Mouse (Mus musculus) MEL (cell line): ENCODE data around the gene Ahsa1. TPM values are rescaled to one million over a fixed set of nuclear protein-coding genes. Genes with fewer than 3 reads are reported as not detected.

Experiments
- DNase-seq: peaks from one replicate; pipeline ENCODE4 v3.0.0; 2011; ENCODE audit warnings: low read depth, low spot score
- H3K27ac ChIP-seq: 2 replicates; pipeline ENCODE4 v1.5.1; 2012; ENCODE audit warnings: low read depth, mild to moderate bottlenecking, control low read depth, low read length, moderate library complexity; ENCODE audit not compliant: control insufficient read depth
- H3K27me3 ChIP-seq, 2 experiments: fragments of 150-350 bp in 1 of 2; sonication (generic) in 1 of 2; 2 replicates each; pipeline ENCODE4 v1.6.1; 2012; ENCODE audit warnings: low read length in 2 of 2, mild to moderate bottlenecking in 2 of 2, improper control_type of control experiment in 1 of 2, moderate library complexity in 1 of 2; ENCODE audit not compliant: insufficient read depth in 2 of 2, control insufficient read depth in 1 of 2
- H3K36me3 ChIP-seq, 2 experiments: 2 replicates each; pipeline ENCODE4 v1.6.1; 2012 to 2014; ENCODE audit warnings: low read length in 2 of 2, improper control_type of control experiment in 1 of 2, inconsistent platforms in 1 of 2, mild to moderate bottlenecking in 1 of 2; ENCODE audit not compliant: insufficient read depth in 2 of 2, control insufficient read depth in 1 of 2
- H3K4me1 ChIP-seq, 2 experiments: fragments of 150-350 bp in 1 of 2; sonication (generic) in 1 of 2; 2 replicates each; pipeline ENCODE4 v1.6.1; 2012; ENCODE audit warnings: low read length in 2 of 2, improper control_type of control experiment in 1 of 2, mild to moderate bottlenecking in 1 of 2; ENCODE audit not compliant: insufficient read depth in 2 of 2, control insufficient read depth in 1 of 2
- H3K4me3 ChIP-seq, 2 experiments: fragments of 150-350 bp in 1 of 2; sonication (generic) in 1 of 2; 2 replicates each; pipeline ENCODE4 v1.5.1; 2012; ENCODE audit warnings: low read depth in 2 of 2, low read length in 2 of 2, mild to moderate bottlenecking in 2 of 2, moderate library complexity in 2 of 2, control low read depth in 1 of 2, improper control_type of control experiment in 1 of 2; ENCODE audit not compliant: control insufficient read depth in 1 of 2, insufficient read depth in 1 of 2
- H3K79me2 ChIP-seq: 2 replicates; pipeline ENCODE4 v1.6.1; 2012; ENCODE audit warnings: mild to moderate bottlenecking, low read length, moderate library complexity; ENCODE audit not compliant: control insufficient read depth, poor library complexity, insufficient read depth
- H3K9ac ChIP-seq: 2 replicates; pipeline ENCODE4 v1.6.1; 2012; ENCODE audit warnings: low read depth, mild to moderate bottlenecking, control low read depth, low read length, moderate library complexity; ENCODE audit not compliant: control insufficient read depth, poor library complexity, severe bottlenecking
- H3K9me3 ChIP-seq: fragments of 150-350 bp; sonication (generic); replicated peaks from 2 replicates; pipeline ENCODE4 v1.6.1; 2012; ENCODE audit warnings: mild to moderate bottlenecking, low read length, improper control_type of control experiment, moderate library complexity; ENCODE audit not compliant: insufficient read depth
- CHD2 ChIP-seq: IDR thresholded peaks from 2 replicates; pipeline ENCODE4 v1.6.1; 2011; ENCODE audit warnings: low read length, improper control_type of control experiment
- CTCF ChIP-seq, 3 experiments: IDR thresholded peaks in 2 of 3; conservative IDR thresholded peaks in 1 of 3; 2 replicates each; pipeline ENCODE4 v1.5.1; 2011 to 2012; ENCODE audit warnings: low read length in 3 of 3, low read depth in 2 of 3, mild to moderate bottlenecking in 2 of 3, improper control_type of control experiment in 1 of 3, inconsistent platforms in 1 of 3, mixed read lengths in 1 of 3, moderate library complexity in 1 of 3; ENCODE audit not compliant: control insufficient read depth in 1 of 3, insufficient read depth in 1 of 3, poor library complexity in 1 of 3, severe bottlenecking in 1 of 3
- EP300 ChIP-seq, 2 experiments: IDR thresholded peaks; 2 replicates each; pipeline ENCODE4 v1.6.1; 2011; ENCODE audit warnings: improper control_type of control experiment in 2 of 2, low read length in 2 of 2, low read depth in 1 of 2, mild to moderate bottlenecking in 1 of 2
- ETS1 ChIP-seq: IDR thresholded peaks from 2 replicates; pipeline ENCODE4 v1.6.1; 2012; ENCODE audit warnings: low read depth, mild to moderate bottlenecking, inconsistent platforms, low read length, improper control_type of control experiment, moderate library complexity
- GABPA ChIP-seq: IDR thresholded peaks from 2 replicates; pipeline ENCODE4 v1.6.1; 2012; ENCODE audit warnings: low read depth, mild to moderate bottlenecking, inconsistent platforms, low read length, improper control_type of control experiment, moderate library complexity
- GATA1 ChIP-seq: IDR thresholded peaks from 2 replicates; pipeline ENCODE4 v1.6.1; 2011; ENCODE audit warnings: low read depth, low read length, improper control_type of control experiment
- KAT2A ChIP-seq: conservative IDR thresholded peaks from 2 replicates; pipeline ENCODE4 v1.6.1; 2012; ENCODE audit warnings: low read depth, low read length, improper control_type of control experiment, inconsistent platforms
- MAFK ChIP-seq: IDR thresholded peaks from 2 replicates; pipeline ENCODE4 v1.6.1; 2011; ENCODE audit warnings: low read depth, mild to moderate bottlenecking, low read length, improper control_type of control experiment, borderline replicate concordance
- MXI1 ChIP-seq: IDR thresholded peaks from 2 replicates; pipeline ENCODE4 v1.6.1; 2011; ENCODE audit warnings: mild to moderate bottlenecking, low read depth, low read length, improper control_type of control experiment
- MYC ChIP-seq: IDR thresholded peaks from 2 replicates; pipeline ENCODE4 v1.6.1; 2011; ENCODE audit warnings: low read depth, mild to moderate bottlenecking, low read length, improper control_type of control experiment, moderate library complexity
- POLR2A ChIP-seq, 2 experiments: IDR thresholded peaks; 2 replicates each; pipeline ENCODE4 v1.6.1; 2011 to 2012; ENCODE audit warnings: low read length in 2 of 2, mild to moderate bottlenecking in 2 of 2, control low read depth in 1 of 2, improper control_type of control experiment in 1 of 2, low read depth in 1 of 2, moderate library complexity in 1 of 2; ENCODE audit not compliant: control insufficient read depth in 1 of 2, insufficient read depth in 1 of 2, poor library complexity in 1 of 2
- RCOR1 ChIP-seq: IDR thresholded peaks from 2 replicates; pipeline ENCODE4 v1.6.1; 2012; ENCODE audit warnings: low read depth, mild to moderate bottlenecking, inconsistent platforms, low read length, improper control_type of control experiment
- UBTF ChIP-seq: IDR thresholded peaks from 2 replicates; pipeline ENCODE4 v1.6.1; 2012; ENCODE audit warnings: low read depth, mild to moderate bottlenecking, inconsistent platforms, low read length, improper control_type of control experiment, moderate library complexity, borderline replicate concordance; ENCODE audit not compliant: insufficient read depth
- USF1 ChIP-seq: IDR thresholded peaks from 2 replicates; pipeline ENCODE4 v1.6.1; 2014; ENCODE audit warnings: low read depth, mild to moderate bottlenecking, inconsistent platforms, low read length, improper control_type of control experiment, moderate library complexity
- USF2 ChIP-seq, 2 experiments: IDR thresholded peaks; 2 replicates each; pipeline ENCODE4 v1.6.1; 2011 to 2012; ENCODE audit warnings: improper control_type of control experiment in 2 of 2, low read length in 2 of 2, borderline replicate concordance in 1 of 2, inconsistent platforms in 1 of 2, low read depth in 1 of 2, mild to moderate bottlenecking in 1 of 2; ENCODE audit not compliant: insufficient read depth in 1 of 2
- ZKSCAN1 ChIP-seq: IDR thresholded peaks from 2 replicates; pipeline ENCODE4 v1.6.1; 2012; ENCODE audit warnings: low read depth, mild to moderate bottlenecking, inconsistent platforms, low read length, improper control_type of control experiment, moderate library complexity
- ZMIZ1 ChIP-seq: IDR thresholded peaks from 2 replicates; pipeline ENCODE4 v1.6.1; 2012; ENCODE audit warnings: low read depth, mild to moderate bottlenecking, inconsistent platforms, low read length, improper control_type of control experiment, moderate library complexity
- ZNF384 ChIP-seq: IDR thresholded peaks from 2 replicates; pipeline ENCODE4 v1.6.1; 2012; ENCODE audit warnings: low read depth, mild to moderate bottlenecking, inconsistent platforms, low read length, improper control_type of control experiment
- polyA plus RNA-seq, 2 experiments: library from polyadenylated mRNA; stranded (reverse) in 1 of 2; unstranded in 1 of 2; fragments of >175 nt in 1 of 2; fragments of >200 nt in 1 of 2; gene quantifications; 2 replicates each; pipeline versions ENCODE4 v1.2.1 to v1.2.4; 2012; ENCODE audit warnings: low replicate concordance in 2 of 2, low read depth in 1 of 2; ENCODE audit not compliant: insufficient read length in 2 of 2, insufficient read depth in 1 of 2, missing spikeins in 1 of 2
- total RNA-seq: library from RNA; depleted of rRNA; stranded (reverse); fragments of 300-350 nt; gene quantifications from 2 replicates; pipeline ENCODE4 v1.2.3, GENCODE M21; 2012; rRNA removed

Gene Ahsa1
- total and polyA plus RNA-seq, 3 experiments = 403 to 424 TPM; not detected in 1

GRCm38 (mm10) chr12:87319229-87319628 is 53.0 kb downstream of the Ahsa1 start:
- Histone ChIP-seq H3K9me3 (no peaks in the 10 kb centered on the region), H3K4me1 (no peaks in the 10 kb centered on the region), H3K79me2 (no peaks in the 10 kb centered on the region), H3K27ac (no peak overlapping the region), H3K36me3 (no peaks in the 10 kb centered on the region; a peak in 1 of 4 replicates), H3K27me3 (no peaks in the 10 kb centered on the region), H3K9ac (no peak overlapping the region), H3K4me3 (no peak overlapping the region)
- TF ChIP-seq MXI1 (no peak), USF1 (no peak), ZKSCAN1 (no peak), GABPA (no peak), CHD2 (no peak), EP300 (IDR thresholded peaks at IDR 0.05; ENCODE audit: low read depth in 1 of 2, low read length in 2 of 2) (no peak), CTCF (IDR thresholded peaks at IDR 0.05 in 2 of 3, conservative IDR thresholded peaks at IDR 0.05 in 1 of 3; ENCODE audit: control insufficient read depth in 1 of 3, insufficient read depth in 1 of 3, low read depth in 2 of 3, low read length in 3 of 3, poor library complexity in 1 of 3, severe bottlenecking in 1 of 3) (no peak), RCOR1 (no peak), ETS1 (no peak), ZNF384 (no peak), MYC (no peak), MAFK (no peak), USF2 (IDR thresholded peaks at IDR 0.05; ENCODE audit: borderline replicate concordance in 1 of 2, insufficient read depth in 1 of 2, low read depth in 1 of 2, low read length in 2 of 2) (no peak), POLR2A (IDR thresholded peaks at IDR 0.05; ENCODE audit: control insufficient read depth in 1 of 2, insufficient read depth in 1 of 2, low read depth in 1 of 2, low read length in 2 of 2, poor library complexity in 1 of 2) (no peak), GATA1 (no peak), KAT2A (no peak), ZMIZ1 (no peak), UBTF (no peak)
- no peak for DNase-seq

Other genes with a start within 250 kb of the Ahsa1 start
- gene Tmem63c, start 245.1 kb upstream of the Ahsa1 start, total RNA-seq = 0.04 TPM in 1 of 2 replicates, not detected in the other
- not detected for gene Tmem63c, start 245.1 kb upstream of the Ahsa1 start, polyA plus RNA-seq
- gene Ngb, start 163.9 kb upstream of the Ahsa1 start, total RNA-seq = not detected in 2 replicates
- gene Ngb, start 163.9 kb upstream of the Ahsa1 start, polyA plus RNA-seq = not detected
- gene Gstz1, start 119.3 kb upstream of the Ahsa1 start, total RNA-seq = 16.3 and 18.0 TPM in 2 replicates
- 10 to 100 TPM in 1 of 2 experiments, not detected in 1; 33.3 TPM for gene Gstz1, start 119.3 kb upstream of the Ahsa1 start, polyA plus RNA-seq
- 10.2 and 11.1 TPM in 2 replicates for gene Pomt2, start 118.5 kb upstream of the Ahsa1 start, total RNA-seq
- 10 to 100 TPM in 1 of 2 experiments, not detected in 1; 12.9 TPM for gene Pomt2, start 118.5 kb upstream of the Ahsa1 start, polyA plus RNA-seq
- 0.20 and 0.62 TPM in 2 replicates for gene Samd15, start 66.8 kb upstream of the Ahsa1 start, total RNA-seq
- gene Samd15, start 66.8 kb upstream of the Ahsa1 start, polyA plus RNA-seq = 10 to 100 TPM in 1 of 2 experiments, not detected in 1; 24.0 TPM
- gene Tmed8, start 66.0 kb upstream of the Ahsa1 start, total RNA-seq = 4.7 and 5.0 TPM in 2 replicates
- 1 to 10 TPM in 1 of 2 experiments, not detected in 1; 6.9 TPM for gene Tmed8, start 66.0 kb upstream of the Ahsa1 start, polyA plus RNA-seq
- 0.19 and 0.23 TPM in 2 replicates for gene Noxred1, start 27.7 kb upstream of the Ahsa1 start, total RNA-seq
- gene Noxred1, start 27.7 kb upstream of the Ahsa1 start, polyA plus RNA-seq = under 1 TPM in 1 of 2 experiments, not detected in 1; 0.17 TPM
- gene Vipas39, start 223 bp upstream of the Ahsa1 start, total RNA-seq = 18.2 and 19.7 TPM in 2 replicates
- gene Vipas39, start 223 bp upstream of the Ahsa1 start, polyA plus RNA-seq = 10 to 100 TPM in 1 of 2 experiments, not detected in 1; 23.0 TPM
- gene Ism2, start 33.2 kb downstream of the Ahsa1 start, total RNA-seq = not detected in 2 replicates
- not detected for gene Ism2, start 33.2 kb downstream of the Ahsa1 start, polyA plus RNA-seq
- 61.6 and 64.6 TPM in 2 replicates for gene Sptlc2, start 121.9 kb downstream of the Ahsa1 start, total RNA-seq
- gene Sptlc2, start 121.9 kb downstream of the Ahsa1 start, polyA plus RNA-seq = 10 to 100 TPM in 1 of 2 experiments, not detected in 1; 75.9 TPM
- 166 and 174 TPM in 2 replicates for gene Slirp, start 177.4 kb downstream of the Ahsa1 start, total RNA-seq
- 100 to 1,000 TPM in 1 of 2 experiments, not detected in 1; 182 TPM for gene Slirp, start 177.4 kb downstream of the Ahsa1 start, polyA plus RNA-seq
- gene Alkbh1, start 177.5 kb downstream of the Ahsa1 start, total RNA-seq = 31.4 and 41.4 TPM in 2 replicates
- 10 to 100 TPM in 1 of 2 experiments, not detected in 1; 48.9 TPM for gene Alkbh1, start 177.5 kb downstream of the Ahsa1 start, polyA plus RNA-seq
- gene Snw1, start 205.8 kb downstream of the Ahsa1 start, total RNA-seq = 88.1 and 108 TPM in 2 replicates
- gene Snw1, start 205.8 kb downstream of the Ahsa1 start, polyA plus RNA-seq = 10 to 100 TPM; 40.8 to 92.1 TPM
- gene Gm5788, start 228.2 kb downstream of the Ahsa1 start, total RNA-seq = not detected in 2 replicates
- not detected for gene Gm5788, start 228.2 kb downstream of the Ahsa1 start, polyA plus RNA-seq
- gene Gm8300, start 247.8 kb downstream of the Ahsa1 start, total RNA-seq = not detected in 2 replicates
- under 1 TPM in 1 of 2 experiments, not detected in 1; 0.07 TPM for gene Gm8300, start 247.8 kb downstream of the Ahsa1 start, polyA plus RNA-seq